Mouse (Mus musculus) liver, adult (tissue): ENCODE measurements around the gene Sptssb.

ENCODE experiments used
- GATA4 ChIP-seq: IDR thresholded peaks from 2 replicates; pipeline ENCODE4 v1.6.1; 2014; ENCODE audit warnings: mild to moderate bottlenecking, low read length; ENCODE audit not compliant: insufficient replicate concordance

Sptssb gene

DNA sequence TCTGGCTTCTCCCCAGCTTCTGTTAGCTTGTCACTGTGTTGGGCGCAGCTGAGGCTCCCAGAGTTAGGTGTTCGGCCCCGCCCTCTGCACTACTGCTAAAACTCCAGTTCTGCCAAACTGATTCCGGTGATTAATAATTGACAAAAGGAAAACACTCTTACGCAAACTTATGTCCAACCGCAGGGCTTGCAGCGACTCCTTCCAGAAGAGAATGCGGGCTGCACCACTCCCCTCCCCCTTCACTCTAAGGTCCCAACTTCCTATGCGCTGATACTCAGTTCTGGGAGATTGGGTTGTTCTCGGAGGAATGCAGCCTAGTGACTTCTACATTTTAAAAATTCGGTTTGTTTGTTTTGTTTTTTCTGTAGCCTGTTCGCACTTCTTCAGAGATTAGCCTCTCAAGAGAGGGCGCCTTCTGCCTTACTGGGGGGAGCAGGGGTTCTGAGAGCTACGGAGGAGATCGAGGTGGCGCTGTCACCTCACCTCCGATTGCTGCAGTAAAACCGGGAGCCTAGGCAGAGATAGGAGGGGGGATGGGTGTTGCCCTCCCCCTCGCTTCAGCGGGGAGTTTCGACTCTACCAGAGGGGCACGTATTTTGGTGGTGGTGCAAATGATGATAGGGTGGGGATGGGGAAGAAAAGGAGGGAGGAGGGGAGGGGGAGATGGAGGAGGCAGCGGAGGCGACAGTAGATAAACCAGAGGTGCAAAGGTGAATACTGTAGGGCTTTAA is at the start of gene Sptssb:
Gene Sptssb (minus strand): TSS at position 83 of the 731 bp plus-strand sequence.
- TF ChIP-seq GATA4 = no peak

DNA sequence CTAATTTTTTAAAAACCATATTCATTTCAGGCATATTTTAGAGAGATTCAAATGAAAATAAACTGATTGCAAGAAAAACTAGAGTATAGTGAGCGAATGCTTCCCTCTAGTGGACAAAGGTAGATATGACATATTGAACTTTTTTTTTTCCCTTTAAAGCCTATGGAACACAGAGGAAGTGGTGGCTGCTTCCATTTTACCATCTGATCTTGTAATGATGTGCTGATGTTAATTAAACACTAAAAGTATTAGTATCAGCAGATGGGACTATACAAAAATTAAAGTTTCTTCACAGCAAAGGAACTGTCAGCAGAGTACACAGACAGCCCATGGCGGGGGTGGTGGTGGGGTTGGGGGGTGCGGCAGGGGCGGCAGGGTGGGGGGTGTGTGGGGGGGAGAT is 48.3 kb upstream of the Sptssb start:
- TF ChIP-seq GATA4 = no peak

DNA sequence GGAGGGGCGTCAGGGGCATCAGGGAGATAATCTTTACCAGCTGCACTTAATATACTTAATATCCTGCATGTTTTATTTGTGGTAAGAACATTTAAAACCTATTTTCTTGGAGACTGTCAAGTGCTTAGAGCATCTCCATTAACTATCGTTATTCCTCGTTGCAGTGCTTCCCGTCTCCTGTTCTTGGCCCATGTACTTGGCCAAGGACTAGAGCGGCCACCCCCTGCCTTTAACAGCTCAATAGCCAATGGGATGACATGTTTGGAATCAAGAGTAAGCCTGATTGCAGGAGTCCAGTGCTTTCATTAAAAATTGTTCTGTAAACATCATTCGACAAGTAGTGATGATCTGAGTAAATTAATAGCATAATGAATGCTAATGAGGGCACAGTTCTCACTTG is 47.8 kb upstream of the Sptssb start:
- TF ChIP-seq GATA4 = no peak

- no peak for TF ChIP-seq GATA4
Measured at GRCm38 (mm10) chr3:69902787-69903477, 43.2 kb upstream of the Sptssb start.

- no peak for TF ChIP-seq GATA4
Measured at GRCm38 (mm10) chr3:69902382-69902781, 42.6 kb upstream of the Sptssb start.

GRCm38 (mm10) chr3:69901874-69902381 is 42.2 kb upstream of the Sptssb start:
- TF ChIP-seq GATA4 = no peak

DNA sequence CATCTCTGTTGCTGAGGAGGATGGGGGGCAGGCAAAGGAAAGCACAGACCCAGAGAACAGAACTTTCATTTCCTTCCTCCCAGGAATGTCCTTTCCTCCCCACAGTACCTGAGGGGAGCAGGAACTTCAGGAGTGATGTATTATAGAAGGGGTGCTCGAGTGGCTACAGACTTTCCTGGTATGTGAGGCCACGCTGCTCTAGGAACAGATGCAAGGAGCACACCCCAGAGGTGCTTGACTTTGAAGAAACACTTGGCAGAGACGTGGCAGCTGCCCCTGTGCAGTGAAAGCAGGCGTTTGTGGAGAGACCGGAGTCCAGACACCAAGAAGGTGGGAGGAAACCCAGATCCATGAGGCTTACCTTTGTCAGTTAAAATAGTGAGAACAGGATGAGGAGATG is 40.6 kb upstream of the Sptssb start:
- TF ChIP-seq GATA4 = no peak

DNA sequence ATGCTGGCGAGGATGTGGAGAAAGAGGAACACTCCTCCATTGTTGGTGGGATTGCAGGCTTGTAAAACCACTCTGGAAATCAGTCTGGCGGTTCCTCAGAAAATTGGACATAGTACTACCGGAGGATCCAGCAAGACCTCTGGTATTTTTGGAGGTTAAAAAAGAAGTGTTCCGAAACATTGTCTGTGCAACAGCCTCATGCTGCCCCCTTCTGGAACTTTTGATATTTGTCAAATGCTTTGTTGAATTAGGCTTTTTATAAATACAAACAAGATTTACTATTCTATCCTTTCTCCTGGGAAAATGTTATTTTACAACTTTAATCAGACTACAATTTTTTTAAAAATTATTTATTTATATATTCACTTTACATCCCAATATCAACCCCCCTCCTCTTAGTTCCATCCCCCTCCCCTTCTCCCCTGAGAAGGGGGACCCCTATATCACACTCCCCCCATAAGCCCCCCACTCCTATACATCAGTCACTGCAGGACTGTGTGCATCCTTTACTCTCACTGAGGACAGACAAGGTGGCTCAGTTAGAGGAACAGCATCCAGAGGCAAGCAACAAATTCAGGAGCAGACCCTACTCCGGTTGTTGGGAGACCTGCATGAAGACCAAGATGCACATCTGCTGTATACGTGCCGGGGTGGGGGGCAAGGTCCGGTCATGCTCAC is 38.3 kb upstream of the Sptssb start:
- TF ChIP-seq GATA4 = no peak

- no peak for TF ChIP-seq GATA4
Measured at GRCm38 (mm10) chr3:69895516-69895915, 35.8 kb upstream of the Sptssb start.

GRCm38 (mm10) chr3:69892187-69893094 is 32.7 kb upstream of the Sptssb start:
- no peak for TF ChIP-seq GATA4

GRCm38 (mm10) chr3:69885866-69886265 is 26.1 kb upstream of the Sptssb start:
- TF ChIP-seq GATA4 = no peak

DNA sequence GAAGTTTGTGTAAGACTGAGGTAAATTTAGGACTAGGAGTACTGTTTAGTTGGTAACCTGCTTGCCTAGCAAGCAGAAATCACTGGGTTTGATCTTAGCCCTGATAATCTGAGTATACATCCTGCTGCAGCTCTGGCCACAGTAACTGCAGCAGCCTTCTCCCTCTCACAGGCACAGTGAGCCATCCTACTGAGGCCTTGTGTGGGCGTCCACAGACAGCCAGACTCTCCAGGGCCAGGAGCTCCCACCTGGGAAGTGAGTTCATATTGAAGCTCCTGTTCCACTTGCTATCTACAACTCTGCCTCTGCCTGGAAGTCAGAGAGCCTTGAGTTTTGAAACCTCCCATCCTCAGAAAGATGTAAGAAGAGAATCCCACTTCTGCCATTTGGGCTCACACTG is 24.0 kb upstream of the Sptssb start:
- no peak for TF ChIP-seq GATA4

DNA sequence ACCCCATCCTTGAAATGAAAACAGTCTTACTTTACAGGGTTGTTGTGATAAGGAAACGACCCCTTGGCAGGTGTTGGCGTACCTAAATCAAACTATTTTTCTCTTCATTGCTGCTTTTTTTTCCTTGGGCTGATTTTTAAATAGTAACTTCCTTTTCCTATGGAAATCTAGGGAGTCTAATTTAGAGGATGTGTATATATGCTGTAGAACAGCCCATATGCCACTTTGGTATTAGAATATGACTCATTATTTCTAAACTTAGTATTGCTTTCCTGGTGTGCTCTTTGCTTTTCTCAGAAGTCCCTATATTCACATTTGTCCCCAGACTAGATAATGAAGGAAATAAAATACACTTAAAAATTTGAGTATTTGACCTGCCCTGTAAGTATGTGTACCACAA is 17.8 kb upstream of the Sptssb start:
- TF ChIP-seq GATA4 = no peak

- TF ChIP-seq GATA4 = no peak
Measured at GRCm38 (mm10) chr3:69874721-69875120, 15.0 kb upstream of the Sptssb start.
